ENCODE assay signal across 18 mouse cellular contexts in the genomic region with DNA sequence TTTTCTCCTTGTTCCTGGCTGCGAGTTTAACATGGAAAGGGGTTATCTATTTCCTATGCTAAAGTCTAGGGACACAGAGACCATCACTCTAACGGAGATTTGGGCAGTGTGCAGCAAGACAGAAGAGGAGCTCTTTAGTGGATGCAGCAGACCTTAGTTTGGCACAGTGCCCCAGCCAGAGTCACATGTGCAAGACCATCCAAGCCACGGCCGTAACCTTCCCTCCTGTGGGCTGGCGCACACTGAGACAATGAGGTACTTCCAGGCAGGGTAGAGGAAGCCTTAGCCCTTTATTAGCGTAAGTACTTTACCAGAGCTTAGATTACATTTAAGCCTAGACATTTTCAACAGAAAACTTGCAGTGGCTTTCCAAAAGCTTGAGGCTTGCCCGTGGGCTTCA.
DNase-seq lines count a peak whose midpoint lies in the region; ATAC-seq lines count a peak whose summit lies in the region.
"Had no signal": no experiment of that assay in that cellular context is flagged by ENCODE, and none has a peak within 500 bp of the region (broad histone marks: within the 10 kb centered on the region; RNA-seq: fewer than 3 reads in every experiment).

No protein-coding gene starts in this region.

- H3K27me3 ChIP-seq in limb, embryonic 13.5 days: no peaks in the 10 kb centered on the region
- H3K27me3 ChIP-seq: hindbrain, embryonic 13.5 days; neural tube, embryonic 12.5 days had no signal

- H3K4me2 ChIP-seq in limb, embryonic 13.5 days (replicated peaks): no peak overlapping the region
- H3K4me2 ChIP-seq: hindbrain, embryonic 13.5 days; neural tube, embryonic 12.5 days had no signal

- ATAC-seq in limb, embryonic 13.5 days (ENCODE audit: low FRiP score, low read depth): peak; percentile 64; the same call in 1 of the 2 replicates
- no peak for ATAC-seq in cerebellum, adult (ENCODE audit: insufficient number of reproducible peaks, low FRiP score, low TSS enrichment)
- ATAC-seq: forebrain, postnatal 0 days; intestine, embryonic 16.5 days had no signal

- DNase-seq in adrenal gland, postnatal 36 days: peak; percentile 10 to 27
- DNase-seq in adrenal gland, postnatal 4 days (ENCODE audit: low spot score in 2 of 2): no peak
- peak; percentile 34 for DNase-seq in ovary, postnatal 36 days (ENCODE audit: low spot score)
- no peak for DNase-seq in ovary, postnatal 10 days (ENCODE audit: low spot score)
- DNase-seq in gastrocnemius, postnatal 36 days: peak; percentile 30 to 57
- no peak for DNase-seq in urinary bladder, postnatal 10 days (ENCODE audit: low spot score)
- DNase-seq: cerebellum, adult 9-10 months; forebrain, postnatal 0 days; lung, postnatal 10 days; retina, postnatal 1 day had no signal

- H3K4me1 ChIP-seq in limb, embryonic 13.5 days: peaks cover 47% of the 10 kb centered on the region
- H3K4me1 ChIP-seq: neural tube, embryonic 12.5 days had no signal

- WGBS in limb, embryonic 13.5 days: 56% methylated on average over 7 of the region's 7 CpGs

- H3K9me3 ChIP-seq in limb, embryonic 13.5 days: no peaks in the 10 kb centered on the region
- H3K9me3 ChIP-seq: hindbrain, embryonic 13.5 days; neural tube, embryonic 12.5 days had no signal

- no peaks in the 10 kb centered on the region for H3K36me3 ChIP-seq in limb, embryonic 13.5 days
- H3K36me3 ChIP-seq: hindbrain, embryonic 13.5 days; neural tube, embryonic 12.5 days had no signal

- H3K4me3 ChIP-seq in limb, embryonic 13.5 days: no peak overlapping the region
- H3K4me3 ChIP-seq: hindbrain, embryonic 13.5 days; neural tube, embryonic 12.5 days had no signal

- no peak overlapping the region for H3K9ac ChIP-seq in limb, embryonic 13.5 days
- H3K9ac ChIP-seq: forebrain, postnatal 0 days; hindbrain, embryonic 13.5 days; liver, embryonic 14.5 days; neural tube, embryonic 12.5 days had no signal

- intact Hi-C loops in gastrocnemius, postnatal 36 days (cut with DNase I): no loop called here

- H3K27ac ChIP-seq in limb, embryonic 13.5 days: peak overlapping the region; percentile 70
- H3K27ac ChIP-seq: hindbrain, embryonic 13.5 days; kidney, postnatal 0 days; liver, embryonic 14.5 days; neural tube, embryonic 12.5 days; stomach, postnatal 0 days had no signal

Comparison
In these comparisons a context has a peak if more than half of its experiments do, and no peak if none do; other contexts are left out.
1. DNase-seq: peak in adrenal gland, postnatal 36 days (2 of 2), ovary, postnatal 36 days (single experiment) and gastrocnemius, postnatal 36 days (2 of 2); none in adrenal gland, postnatal 4 days (0 of 2), ovary, postnatal 10 days (single experiment) and urinary bladder, postnatal 10 days (single experiment).